Mouse (Mus musculus) embryonic facial prominence, embryonic 12.5 days (tissue): ENCODE measurements around the gene Taar7a. TPM values are rescaled to one million over a fixed set of nuclear protein-coding genes. Genes with fewer than 3 reads are reported as not detected.

Source experiments
- ATAC-seq: fragments of 200-750 bp; cut with Nextera tagmentation; 2 replicates; pipeline ENCODE4 v1.8.0; 2017; ENCODE audit not compliant: insufficient number of reproducible peaks, insufficient read depth, low FRiP score, low TSS enrichment
- H3K27ac ChIP-seq: fragments of 300-500 bp; sonication (generic); 2 replicates; pipeline ENCODE4 v1.5.1; 2016; ENCODE audit warnings: mild to moderate bottlenecking
- H3K27me3 ChIP-seq: fragments of 300-500 bp; sonication (generic); 2 replicates; pipeline ENCODE4 v1.6.1; 2016; ENCODE audit warnings: mild to moderate bottlenecking, moderate library complexity
- H3K36me3 ChIP-seq: fragments of 300-500 bp; sonication (generic); 2 replicates; pipeline ENCODE4 v1.6.1; 2016; ENCODE audit warnings: mild to moderate bottlenecking
- H3K4me1 ChIP-seq: fragments of 300-500 bp; sonication (generic); 2 replicates; pipeline ENCODE4 v1.6.1; 2016
- H3K4me2 ChIP-seq: fragments of 300-500 bp; sonication (generic); replicated peaks from 2 replicates; pipeline ENCODE4 v1.6.1; 2016; ENCODE audit warnings: mild to moderate bottlenecking, moderate library complexity
- H3K4me3 ChIP-seq: fragments of 300-500 bp; sonication (generic); 2 replicates; pipeline ENCODE4 v1.5.1; 2016; ENCODE audit warnings: mild to moderate bottlenecking
- H3K9ac ChIP-seq: fragments of 300-500 bp; sonication (generic); 2 replicates; pipeline ENCODE4 v1.6.1; 2016; ENCODE audit warnings: mild to moderate bottlenecking, moderate library complexity
- H3K9me3 ChIP-seq: fragments of 300-500 bp; sonication (generic); 2 replicates; pipeline ENCODE4 v1.6.1; 2016; ENCODE audit warnings: mild to moderate bottlenecking, moderate library complexity
- WGBS: fragments of 180-500 bp; shearing (Covaris S2); methylation state at CpG from one replicate; pipeline ENCODE4 v1.1.7; 2016; 5-methylcytosine and 5-hydroxymethylcytosine counted together
- polyA plus RNA-seq: library from polyadenylated mRNA; unstranded; fragments of >200 nt; fragmentation: Nextera tagmentation; extraction: Ambion mirVana; gene quantifications from 2 replicates; pipeline ENCODE4 v1.2.1, GENCODE M21; 2016

The Taar7a gene
- not detected in 2 replicates for polyA plus RNA-seq

DNA sequence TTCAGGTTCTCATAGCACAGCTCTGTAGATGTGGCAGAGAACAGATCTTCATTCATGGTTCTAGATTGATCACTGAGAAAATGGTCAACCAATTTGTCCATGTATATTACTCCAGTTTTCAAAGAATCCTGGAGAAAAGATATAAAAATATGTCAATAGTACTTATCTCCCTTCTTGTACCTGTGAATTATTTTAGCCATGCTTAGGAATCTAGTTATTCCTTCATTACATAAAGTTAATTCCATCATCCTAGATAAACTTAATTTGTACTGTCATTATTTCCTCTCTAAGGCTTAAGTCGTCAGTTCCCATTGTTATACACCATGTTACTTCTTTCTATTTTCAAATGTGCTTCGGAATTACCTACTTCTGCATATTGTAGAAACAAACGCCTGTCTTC lies at the start of gene Taar7a:
Gene Taar7a, minus strand, starts transcription at position 101 of the 400 bp plus-strand sequence.
- H3K36me3 ChIP-seq, result no peaks in the 10 kb centered on the region
- H3K9ac ChIP-seq, result no peak within 1 kb of the TSS
- no peaks in the 10 kb centered on the region for H3K4me1 ChIP-seq
- H3K27me3 ChIP-seq, result no peaks in the 10 kb centered on the region
- no peak for ATAC-seq
- H3K4me2 ChIP-seq, result no peak within 1 kb of the TSS
- H3K4me3 ChIP-seq, result no peak within 1 kb of the TSS
- 90% methylated on average over 3 of the region's 3 CpGs for WGBS
- no peak within 1 kb of the TSS for H3K27ac ChIP-seq
- no peaks in the 10 kb centered on the region for H3K9me3 ChIP-seq

- no peaks in the 10 kb centered on the region for H3K9me3 ChIP-seq
- no peaks in the 10 kb centered on the region for H3K36me3 ChIP-seq
- H3K27me3 ChIP-seq, result no peaks in the 10 kb centered on the region
- H3K4me1 ChIP-seq, result no peaks in the 10 kb centered on the region
- no peak overlapping the region for H3K4me3 ChIP-seq
- WGBS, result 61% methylated on average over 2 of the region's 2 CpGs
- H3K27ac ChIP-seq, result no peak overlapping the region
- H3K4me2 ChIP-seq, result no peak overlapping the region
- H3K9ac ChIP-seq, result no peak overlapping the region
- ATAC-seq, result no peak
These were observed 47.0 kb upstream of the Taar7a start for GRCm38 (mm10) chr10:24040120-24040869.

DNA sequence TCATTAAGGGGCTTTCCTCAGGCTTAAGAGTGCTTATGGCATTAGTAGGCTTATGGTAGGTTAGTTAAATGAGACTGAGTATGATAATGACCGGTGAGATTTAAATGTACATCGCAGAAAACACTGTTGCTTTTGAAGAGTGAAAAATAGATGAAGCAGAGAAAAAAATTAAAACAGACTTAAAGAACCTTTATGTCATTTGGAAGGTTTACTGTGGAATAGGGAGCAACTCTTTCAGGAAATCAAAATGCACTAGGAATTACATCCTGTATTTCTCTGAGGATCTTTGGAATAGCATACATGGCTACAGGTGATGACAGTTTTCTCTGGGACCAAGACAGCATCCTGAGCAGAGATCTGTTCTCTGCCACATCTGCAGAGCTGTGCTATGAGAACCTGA lies 44.0 kb upstream of the Taar7a start, which contains the start of gene Taar7e:
Gene Taar7e, plus strand, starts transcription at position 301 of the 400 bp plus-strand sequence.
- H3K4me3 ChIP-seq, result no peak within 1 kb of the TSS
- WGBS, result 85% methylated on average over 2 of the region's 2 CpGs
- no peak for ATAC-seq
- no peaks in the 10 kb centered on the region for H3K36me3 ChIP-seq
- H3K4me2 ChIP-seq, result no peak within 1 kb of the TSS
- H3K4me1 ChIP-seq, result no peaks in the 10 kb centered on the region
- no peak within 1 kb of the TSS for H3K9ac ChIP-seq
- H3K9me3 ChIP-seq, result no peaks in the 10 kb centered on the region
- no peaks in the 10 kb centered on the region for H3K27me3 ChIP-seq
- H3K27ac ChIP-seq, result no peak within 1 kb of the TSS

DNA sequence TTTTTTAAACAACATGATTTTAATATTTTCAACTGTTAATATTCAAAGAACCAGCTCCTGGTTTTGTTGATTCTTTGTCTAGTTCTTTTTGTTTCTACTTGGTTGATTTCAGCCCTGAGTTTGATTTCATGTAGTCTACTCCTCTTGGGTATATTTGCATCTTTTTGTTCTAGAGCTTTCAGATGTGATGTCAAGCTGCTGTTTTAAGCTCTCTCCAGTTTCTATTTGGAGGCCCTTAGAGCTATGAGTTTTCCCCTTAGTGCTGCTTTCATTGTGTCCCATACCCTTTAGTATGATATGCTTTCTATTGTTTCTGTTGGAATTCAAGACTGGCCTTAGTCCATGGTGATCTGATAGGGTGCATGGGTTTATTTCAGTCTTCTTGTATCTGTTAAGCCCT lies 38.1 kb upstream of the Taar7a start:
- no peak overlapping the region for H3K4me3 ChIP-seq
- no peak for ATAC-seq
- no peak overlapping the region for H3K4me2 ChIP-seq
- H3K9me3 ChIP-seq, result no peaks in the 10 kb centered on the region
- no peak overlapping the region for H3K27ac ChIP-seq
- no peaks in the 10 kb centered on the region for H3K4me1 ChIP-seq
- no peak overlapping the region for H3K9ac ChIP-seq
- H3K27me3 ChIP-seq, result no peaks in the 10 kb centered on the region
- H3K36me3 ChIP-seq, result no peaks in the 10 kb centered on the region

DNA sequence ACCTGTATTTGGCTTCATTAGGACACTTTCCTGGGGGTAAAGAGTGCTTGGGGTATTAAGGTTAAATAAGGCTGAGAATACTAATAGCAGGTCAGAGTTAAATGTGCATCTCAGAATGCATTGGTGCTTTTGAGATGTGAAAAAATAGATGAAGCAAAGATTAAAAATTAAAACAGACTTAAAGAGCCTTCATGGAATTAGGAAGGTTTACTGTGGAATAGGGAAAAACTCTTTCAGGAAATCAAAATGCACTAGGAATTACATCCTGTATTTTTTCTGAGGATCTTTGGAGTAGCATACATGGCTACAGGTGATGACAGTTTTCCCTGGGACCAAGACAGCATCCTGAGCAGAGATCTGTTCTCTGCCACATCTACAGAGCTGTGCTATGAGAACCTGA lies 33.6 kb upstream of the Taar7a start, which contains the start of gene Taar7d:
Gene Taar7d, plus strand, starts transcription at position 301 of the 400 bp plus-strand sequence.
- no peak within 1 kb of the TSS for H3K4me2 ChIP-seq
- H3K27me3 ChIP-seq, result no peaks in the 10 kb centered on the region
- no peak within 1 kb of the TSS for H3K27ac ChIP-seq
- no peak within 1 kb of the TSS for H3K9ac ChIP-seq
- H3K4me3 ChIP-seq, result no peak within 1 kb of the TSS
- no peak for ATAC-seq
- H3K4me1 ChIP-seq, result no peaks in the 10 kb centered on the region
- H3K9me3 ChIP-seq, result no peaks in the 10 kb centered on the region
- H3K36me3 ChIP-seq, result no peaks in the 10 kb centered on the region

DNA sequence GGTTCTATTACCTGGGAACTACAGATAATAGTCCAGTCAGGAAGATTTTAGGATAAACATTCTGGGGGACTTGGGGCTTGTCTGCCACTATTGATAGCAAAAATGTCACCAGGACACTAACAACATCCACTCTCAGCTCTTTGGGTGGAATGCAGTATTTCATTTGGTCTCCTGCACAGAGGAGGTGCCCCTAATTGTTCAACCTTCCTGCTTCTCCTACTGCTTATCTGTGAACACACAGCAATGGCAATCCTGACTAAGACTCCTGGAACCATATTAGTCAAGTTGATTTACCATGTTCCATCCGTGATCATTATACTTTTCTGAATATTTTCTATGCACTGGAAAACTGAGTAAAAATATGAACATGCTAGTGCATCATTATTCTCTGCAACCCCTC lies 14.9 kb upstream of the Taar7a start:
- no peak overlapping the region for H3K4me2 ChIP-seq
- no peaks in the 10 kb centered on the region for H3K27me3 ChIP-seq
- no peak for ATAC-seq
- no peaks in the 10 kb centered on the region for H3K9me3 ChIP-seq
- H3K4me1 ChIP-seq, result no peaks in the 10 kb centered on the region
- 84% methylated on average over 1 of the region's 1 CpGs for WGBS
- no peak overlapping the region for H3K27ac ChIP-seq
- no peaks in the 10 kb centered on the region for H3K36me3 ChIP-seq
- no peak overlapping the region for H3K9ac ChIP-seq
- H3K4me3 ChIP-seq, result no peak overlapping the region

DNA sequence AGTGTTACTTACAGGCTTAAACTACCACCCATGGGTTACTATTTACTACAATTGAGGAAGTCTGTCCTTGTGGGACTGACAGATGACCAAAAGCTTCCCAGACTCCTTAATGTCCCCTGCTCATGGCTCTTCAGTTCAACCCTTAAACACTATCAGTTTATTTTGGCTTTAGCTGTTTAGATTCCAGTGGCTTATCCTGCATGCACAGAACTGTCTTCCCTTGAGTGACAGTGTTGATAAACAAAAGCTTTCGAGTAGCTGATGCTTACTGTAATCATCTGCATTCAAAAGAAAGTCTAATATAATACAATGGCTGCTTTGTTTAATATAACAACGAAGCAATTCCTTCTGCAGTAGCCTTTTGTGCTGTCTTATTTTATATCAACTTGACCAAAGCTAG lies 13.8 kb upstream of the Taar7a start:
- Histone ChIP-seq H3K9ac (no peak overlapping the region), H3K9me3 (no peaks in the 10 kb centered on the region), H3K27ac (no peak overlapping the region), H3K36me3 (no peaks in the 10 kb centered on the region), H3K4me2 (no peak overlapping the region), H3K4me3 (no peak overlapping the region), H3K27me3 (no peaks in the 10 kb centered on the region), H3K4me1 (no peaks in the 10 kb centered on the region)
- 48% methylated on average over 2 of the region's 2 CpGs for WGBS
- ATAC-seq, result no peak

DNA sequence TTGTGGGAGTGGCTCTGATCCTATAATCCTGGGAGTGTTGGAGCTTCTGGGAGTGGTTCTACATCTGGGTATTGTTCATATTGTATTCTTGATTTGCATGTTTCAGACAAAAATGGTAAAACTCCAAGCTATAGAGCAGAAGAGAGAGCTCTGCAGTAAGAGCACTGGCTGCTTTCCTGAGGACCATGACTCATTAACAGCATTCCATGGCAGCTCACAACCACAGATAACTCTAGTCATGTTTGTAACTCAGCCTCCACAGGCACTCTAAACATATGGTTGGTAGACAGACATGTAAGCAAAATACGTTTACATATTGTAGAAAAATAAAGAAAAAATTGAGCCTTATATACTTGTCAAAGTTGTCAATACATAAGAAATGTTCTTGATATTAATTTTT lies 13.2 kb upstream of the Taar7a start:
- Histone ChIP-seq H3K9ac (no peak overlapping the region), H3K27ac (no peak overlapping the region), H3K27me3 (no peaks in the 10 kb centered on the region), H3K9me3 (no peaks in the 10 kb centered on the region), H3K4me1 (no peaks in the 10 kb centered on the region), H3K36me3 (no peaks in the 10 kb centered on the region), H3K4me2 (no peak overlapping the region), H3K4me3 (no peak overlapping the region)
- no peak for ATAC-seq
- WGBS, result 68% methylated on average over 1 of the region's 1 CpGs

DNA sequence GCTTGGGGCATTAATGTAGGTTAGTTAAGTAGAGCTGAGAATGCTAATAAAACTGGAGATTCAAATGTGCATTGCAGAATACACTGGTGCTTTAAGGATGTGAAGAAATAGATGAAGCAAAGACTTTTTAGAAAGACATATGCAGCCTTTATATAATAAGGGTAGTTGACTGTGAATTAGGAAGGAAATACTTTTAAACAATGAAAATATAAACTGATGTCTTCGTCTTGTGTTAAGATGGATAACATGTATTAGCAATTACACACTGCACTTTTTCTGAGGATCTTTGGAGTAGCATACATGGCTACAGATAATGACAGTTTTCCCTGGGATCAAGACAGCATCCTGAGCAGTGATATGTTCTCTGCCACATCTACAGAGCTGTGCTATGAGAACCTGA lies 6.4 kb upstream of the Taar7a start, which contains the start of gene Taar7b:
Gene Taar7b, plus strand, starts transcription at position 301 of the 400 bp plus-strand sequence.
- no peak for ATAC-seq
- 76% methylated on average over 1 of the region's 1 CpGs for WGBS

DNA sequence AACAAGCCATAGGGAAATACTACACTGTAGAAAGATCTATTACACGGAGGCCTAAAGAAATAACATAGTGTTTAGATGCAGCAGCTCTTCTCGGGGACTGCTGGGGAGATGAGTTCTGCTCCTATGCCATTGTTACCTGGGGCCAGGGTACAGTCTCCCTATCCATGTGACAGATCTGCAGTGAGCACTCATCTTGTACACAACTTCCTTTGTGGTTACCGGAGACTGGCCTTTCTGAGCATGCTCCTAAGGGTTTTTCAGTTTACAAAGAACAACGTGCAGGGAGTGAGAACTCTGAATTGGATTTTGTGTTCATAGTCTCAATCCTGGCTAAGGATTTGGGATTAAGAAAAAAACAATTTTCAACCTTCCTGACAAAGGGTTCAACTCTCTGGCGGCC lies 6.9 kb downstream of the Taar7a start:
- H3K9ac ChIP-seq, result no peak overlapping the region
- H3K4me1 ChIP-seq, result no peaks in the 10 kb centered on the region
- H3K4me3 ChIP-seq, result no peak overlapping the region
- no peak overlapping the region for H3K27ac ChIP-seq
- 75% methylated on average over 5 of the region's 5 CpGs for WGBS
- no peaks in the 10 kb centered on the region for H3K9me3 ChIP-seq
- H3K4me2 ChIP-seq, result no peak overlapping the region
- no peaks in the 10 kb centered on the region for H3K27me3 ChIP-seq
- no peak for ATAC-seq
- no peaks in the 10 kb centered on the region for H3K36me3 ChIP-seq

More for the DNA sequence above, 6.4 kb upstream of the Taar7a start, which contains the start of gene Taar7b:
- H3K36me3 ChIP-seq, result no peaks in the 10 kb centered on the region
- H3K27ac ChIP-seq, result no peak within 1 kb of the TSS
- H3K4me2 ChIP-seq, result no peak within 1 kb of the TSS
- H3K4me3 ChIP-seq, result no peak within 1 kb of the TSS
- H3K4me1 ChIP-seq, result no peaks in the 10 kb centered on the region
- H3K9me3 ChIP-seq, result no peaks in the 10 kb centered on the region
- H3K27me3 ChIP-seq, result no peaks in the 10 kb centered on the region
- H3K9ac ChIP-seq, result no peak within 1 kb of the TSS

- ATAC-seq, result no peak
- Histone ChIP-seq H3K9me3 (no peaks in the 10 kb centered on the region), H3K9ac (no peak within 1 kb of the TSS), H3K4me2 (no peak within 1 kb of the TSS), H3K36me3 (no peaks in the 10 kb centered on the region), H3K4me1 (no peaks in the 10 kb centered on the region), H3K27ac (no peak within 1 kb of the TSS), H3K27me3 (no peaks in the 10 kb centered on the region), H3K4me3 (no peak within 1 kb of the TSS)
- 72% methylated on average over 8 of the region's 8 CpGs for WGBS
These were observed 7.7 kb downstream of the Taar7a start, which contains the start of gene Taar6 for GRCm38 (mm10) chr10:23985546-23985945. Taar6 (minus strand) TSS chr10:23985646.

DNA sequence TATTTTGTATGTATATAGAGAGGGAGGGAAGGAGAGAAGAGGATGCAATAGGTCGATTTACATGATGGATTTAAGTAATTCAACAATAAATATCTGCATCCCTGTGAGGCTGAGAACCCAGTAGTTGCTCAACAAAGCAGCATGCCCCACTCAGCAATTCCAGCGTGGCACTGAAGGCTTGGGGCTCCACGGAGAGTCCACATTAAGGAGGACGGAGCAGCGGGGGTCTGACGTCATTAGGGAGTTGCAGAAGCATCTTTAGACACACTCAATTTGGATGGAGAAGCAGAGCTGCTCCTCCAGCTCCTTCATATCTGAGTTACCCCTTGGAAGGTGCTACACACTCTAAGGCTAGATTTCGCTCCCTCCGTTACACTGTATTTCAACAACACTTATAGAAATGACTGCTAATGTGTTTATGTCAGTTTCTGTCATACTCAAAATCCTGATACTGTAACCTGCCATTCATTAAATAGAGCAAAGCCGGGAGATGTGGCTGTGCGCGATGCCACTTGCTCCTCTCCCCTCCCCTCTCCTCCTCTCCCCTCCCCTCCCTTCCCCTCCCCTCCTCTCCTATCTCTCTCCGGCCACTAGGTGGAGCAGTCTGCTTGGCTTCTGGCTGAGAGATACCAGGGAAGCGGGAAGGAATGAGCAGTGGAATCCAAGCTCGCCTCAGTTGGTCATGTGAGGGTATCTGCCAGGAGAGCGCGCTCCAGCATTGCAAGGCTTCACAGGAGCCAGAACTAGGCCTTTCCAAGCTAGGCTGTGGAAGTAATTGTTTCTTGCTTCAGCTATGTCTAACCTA lies 14.2 kb downstream of the Taar7a start:
- Histone ChIP-seq H3K4me2 (no peak overlapping the region), H3K27ac (no peak overlapping the region), H3K4me1 (no peaks in the 10 kb centered on the region), H3K36me3 (no peaks in the 10 kb centered on the region), H3K27me3 (0 out of 2 replicates have a peak, but pooled peaks cover 4% of the 10 kb centered on the region), H3K9ac (no peak overlapping the region), H3K9me3 (no peaks in the 10 kb centered on the region), H3K4me3 (no peak overlapping the region)
- ATAC-seq, result no peak; the same call in 1 of the 2 replicates
- WGBS, result 43% methylated on average over 16 of the region's 16 CpGs
